Mouse (Mus musculus): ENCODE data around the gene Glt28d2.
A peak's percentile ranks its signal among the peaks of the same experiment; 100 is the strongest.
"Not testable (repeated sequence)": the region's sequence is repeated elsewhere in the genome, so short reads cannot be mapped to it uniquely, and the experiment has no call there.

The Glt28d2 gene

GRCm38 (mm10) chr3:85887239-85887827 lies at the start of gene Glt28d2, which contains the start of gene Gm37240:
Gene Glt28d2, minus strand, starts transcription at chr3:85887516.
Gene Gm37240, minus strand, starts transcription at chr3:85887518.
- peak; percentile 58 for DNase-seq (ENCODE audit: low spot score)

GRCm38 (mm10) chr3:85933586-85933985 lies 46.3 kb upstream of the Glt28d2 start:
- no peak for DNase-seq (ENCODE audit: low spot score)

GRCm38 (mm10) chr3:85931859-85932258 lies 44.5 kb upstream of the Glt28d2 start:
- DNase-seq (ENCODE audit: low spot score) = no peak

- DNase-seq (ENCODE audit: low spot score) = no peak
Measured at GRCm38 (mm10) chr3:85930671-85931255, 43.4 kb upstream of the Glt28d2 start.

GRCm38 (mm10) chr3:85929711-85930110 lies 42.4 kb upstream of the Glt28d2 start:
- no peak for DNase-seq (ENCODE audit: low spot score)

GRCm38 (mm10) chr3:85928140-85928611 lies 40.9 kb upstream of the Glt28d2 start:
- no peak for DNase-seq (ENCODE audit: low spot score)

- no peak for DNase-seq (ENCODE audit: low spot score)
Measured at GRCm38 (mm10) chr3:85927296-85927695, 40.0 kb upstream of the Glt28d2 start.

- no peak for DNase-seq (ENCODE audit: low spot score)
Measured at GRCm38 (mm10) chr3:85923954-85924945, 36.9 kb upstream of the Glt28d2 start.

- no peak for DNase-seq (ENCODE audit: low spot score)
Measured at GRCm38 (mm10) chr3:85923343-85923742, 36.0 kb upstream of the Glt28d2 start.

- no peak for DNase-seq (ENCODE audit: low spot score)
Measured at GRCm38 (mm10) chr3:85922331-85922730, 35.0 kb upstream of the Glt28d2 start.

- not testable (repeated sequence) for DNase-seq (ENCODE audit: low spot score)
Measured at GRCm38 (mm10) chr3:85920671-85921070, 33.4 kb upstream of the Glt28d2 start.

GRCm38 (mm10) chr3:85917600-85917999 lies 30.3 kb upstream of the Glt28d2 start:
- no peak for DNase-seq (ENCODE audit: low spot score)

- DNase-seq (ENCODE audit: low spot score) = no peak
Measured at GRCm38 (mm10) chr3:85914806-85915205, 27.5 kb upstream of the Glt28d2 start.

- no peak for DNase-seq (ENCODE audit: low spot score)
Measured at GRCm38 (mm10) chr3:85907136-85907535, 19.8 kb upstream of the Glt28d2 start.

GRCm38 (mm10) chr3:85904371-85904770 lies 17.1 kb upstream of the Glt28d2 start:
- DNase-seq (ENCODE audit: low spot score) = no peak

- DNase-seq (ENCODE audit: low spot score) = no peak
Measured at GRCm38 (mm10) chr3:85895020-85895419, 7.7 kb upstream of the Glt28d2 start.

- DNase-seq (ENCODE audit: low spot score) = no peak
Measured at GRCm38 (mm10) chr3:85891571-85891970, 4.3 kb upstream of the Glt28d2 start.

GRCm38 (mm10) chr3:85888221-85888671 lies 930 bp upstream of the Glt28d2 start:
- DNase-seq (ENCODE audit: low spot score) = peak; percentile 31

GRCm38 (mm10) chr3:85886636-85887238 lies 579 bp downstream of the Glt28d2 start:
- DNase-seq (ENCODE audit: low spot score) = no peak

- DNase-seq (ENCODE audit: low spot score) = no peak
Measured at GRCm38 (mm10) chr3:85885906-85886305, 1.4 kb downstream of the Glt28d2 start.

GRCm38 (mm10) chr3:85880687-85881086 lies 6.6 kb downstream of the Glt28d2 start:
- no peak for DNase-seq (ENCODE audit: low spot score)

GRCm38 (mm10) chr3:85880068-85880467 lies 7.2 kb downstream of the Glt28d2 start:
- DNase-seq (ENCODE audit: low spot score) = no peak
